In the genomic region with DNA sequence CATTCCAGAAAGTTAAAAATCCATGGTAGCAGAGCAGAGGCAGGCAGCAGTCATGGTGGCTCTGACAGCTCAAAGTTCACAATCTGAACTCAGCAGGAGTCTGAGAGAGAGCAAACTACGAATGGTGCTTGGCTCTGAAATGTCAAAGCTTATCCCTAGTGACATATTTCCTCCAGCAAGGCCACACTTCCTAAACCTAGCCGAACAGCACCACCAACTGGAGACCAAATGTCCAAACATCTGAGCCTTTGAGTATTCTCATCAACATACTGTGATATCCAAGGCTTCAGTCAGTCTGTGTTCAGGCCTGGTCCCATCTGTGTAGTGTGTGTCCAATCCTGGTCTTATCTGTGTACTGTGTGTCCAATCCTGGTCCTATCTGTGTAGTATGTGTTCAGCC, we compare ENCODE assay signal across 10 mouse cellular contexts. TPM values are rescaled to one million over a fixed set of nuclear protein-coding genes. Genes with fewer than 3 reads are reported as not detected.
DNase-seq lines count a peak whose midpoint lies in the region; ATAC-seq and TF ChIP-seq lines count a peak whose summit lies in the region.
"Had no signal": no experiment of that assay in that cellular context is flagged by ENCODE, and none has a peak within 500 bp of the region (broad histone marks: within the 10 kb centered on the region; RNA-seq: fewer than 3 reads in every experiment).

No protein-coding gene starts in this region.

- no peak for TF ChIP-seq EP300 in heart, adult 2 months (IDR thresholded peaks at IDR 0.05; ENCODE audit: insufficient read depth, low read depth, low read length)

- TF ChIP-seq POLR2A in heart, adult 2 months (IDR thresholded peaks at IDR 0.05; ENCODE audit: insufficient read depth, low read depth, low read length): no peak

- H3K4me2 ChIP-seq in heart, embryonic 11.5 days: no peak overlapping the region
- H3K4me2 ChIP-seq: embryonic facial prominence, embryonic 13.5 days had no signal

- no peaks in the 10 kb centered on the region for H3K79me2 ChIP-seq in heart, adult 2 months (replicated peaks; ENCODE audit: control insufficient read depth, insufficient read depth, low read length)

- H3K27ac ChIP-seq in heart, adult 2 months: no peak overlapping the region
- no peak overlapping the region for H3K27ac ChIP-seq in heart, embryonic 11.5 days (ENCODE audit: low read depth, low read length)
- H3K27ac ChIP-seq: embryonic facial prominence, embryonic 13.5 days had no signal

- no peak for ATAC-seq in heart, embryonic 11.5 days (replicated peaks; ENCODE audit: insufficient number of reproducible peaks, low FRiP score, low TSS enrichment)
- peak; percentile 72 for ATAC-seq in CD4-positive, CD25-positive, alpha-beta regulatory T cell, adult 4 months

- no peaks in the 10 kb centered on the region; the same call in 1 of the 2 replicates for H3K4me1 ChIP-seq in heart, adult 2 months (ENCODE audit: control insufficient read depth, insufficient read depth, low read length)
- H3K4me1 ChIP-seq in heart, embryonic 11.5 days (ENCODE audit: control insufficient read depth, insufficient read depth, low read length): no peaks in the 10 kb centered on the region
- H3K4me1 ChIP-seq: embryonic facial prominence, embryonic 13.5 days had no signal

- H3K36me3 ChIP-seq in heart, adult 2 months (ENCODE audit: control insufficient read depth, insufficient read depth, low read length): peaks cover 3% of the 10 kb centered on the region
- no peaks in the 10 kb centered on the region for H3K36me3 ChIP-seq in heart, embryonic 11.5 days (ENCODE audit: control insufficient read depth, insufficient read depth, low read length)
- H3K36me3 ChIP-seq: embryonic facial prominence, embryonic 13.5 days had no signal

- 19% methylated on average over 2 of the region's 2 CpGs for WGBS in heart, adult 2 months
- 54% methylated on average over 2 of the region's 2 CpGs for WGBS in heart, embryonic 11.5 days (ENCODE audit: insufficient replicate concordance)

- H3K4me3 ChIP-seq in heart, adult 2 months: no peak overlapping the region
- H3K4me3 ChIP-seq in heart, embryonic 11.5 days (ENCODE audit: low read depth, low read length): no peak overlapping the region
- H3K4me3 ChIP-seq: embryonic facial prominence, embryonic 13.5 days; megakaryocyte, embryonic 14.5 days had no signal

- H3K27me3 ChIP-seq in heart, adult 2 months (ENCODE audit: control insufficient read depth, insufficient read depth, low read length): no peaks in the 10 kb centered on the region
- no peaks in the 10 kb centered on the region for H3K27me3 ChIP-seq in heart, embryonic 11.5 days (ENCODE audit: control insufficient read depth, insufficient read depth, low read length)
- H3K27me3 ChIP-seq: embryonic facial prominence, embryonic 13.5 days; megakaryocyte, embryonic 14.5 days had no signal

- H3K9me3 ChIP-seq in heart, embryonic 11.5 days (replicated peaks; ENCODE audit: control insufficient read depth, low read length): no peaks in the 10 kb centered on the region
- H3K9me3 ChIP-seq: embryonic facial prominence, embryonic 13.5 days had no signal

- peak; percentile 64 for TF ChIP-seq CTCF in heart, adult 2 months (IDR thresholded peaks at IDR 0.05)

- DNase-seq in heart, adult 2 months: peak; percentile 20 to 34
- DNase-seq in adrenal gland, postnatal 36 days: peak; percentile 30 to 56
- peak; percentile 66 for DNase-seq in induced T-regulatory cell, adult 2 months (ENCODE audit: low read depth)
- peak; percentile 50 for DNase-seq in lung, postnatal 10 days
- DNase-seq in cerebellum, adult 9-11 months: no peak
- DNase-seq in urinary bladder, postnatal 10 days (ENCODE audit: low spot score): no peak

- intact Hi-C loops in heart, adult 2 months (cut with DNase I): loop anchor here (10.0 kb wide), 2 partner anchors 169 to 359 kb away; no protein-coding TSS in a partner anchor

- no peak overlapping the region for H3K9ac ChIP-seq in heart, adult 2 months (ENCODE audit: low read depth, low read length)
- H3K9ac ChIP-seq in heart, embryonic 11.5 days (ENCODE audit: low read depth, low read length): no peak overlapping the region
- H3K9ac ChIP-seq: embryonic facial prominence, embryonic 13.5 days had no signal

RNA-seq across cellular contexts. Expression of a gene that starts 49.4 kb away (rescaled TPM):
- total RNA-seq in heart, adult 2 months (2021): under 1 TPM; 0.16 to 0.52 TPM
- 0.12 and 0.80 TPM in 2 replicates for polyA plus RNA-seq in heart, adult 2 months (2012; rRNA removed)
- 0.84 and 1.0 TPM in 2 replicates for polyA plus RNA-seq in heart, embryonic 11.5 days (2014; fragmentation: Nextera tagmentation; extraction: Ambion mirVana)
- not detected for polyA plus RNA-seq in CD4-positive, CD25-positive, alpha-beta regulatory T cell, adult 4 months (2017; shearing (Covaris generic))
- total RNA-seq in adrenal gland, postnatal 36 days (2021): under 1 TPM; 0.60 to 0.92 TPM

Comparison
In these comparisons a context has a peak if more than half of its experiments do, and no peak if none do; other contexts are left out.
1. DNase-seq: peak in heart, adult 2 months (2 of 2), adrenal gland, postnatal 36 days (2 of 2), induced T-regulatory cell, adult 2 months (single experiment) and lung, postnatal 10 days (single experiment); none in cerebellum, adult 9-11 months (single experiment) and urinary bladder, postnatal 10 days (single experiment).